In genomic region chr7:117658180-117658579, GRCm38 (mm10) we compare ENCODE assay signal across 22 mouse cellular contexts.
DNase-seq lines count a peak whose midpoint lies in the region; ATAC-seq and TF ChIP-seq lines count a peak whose summit lies in the region.
"Had no signal": no experiment of that assay in that cellular context is flagged by ENCODE, and none has a peak within 500 bp of the region (broad histone marks: within the 10 kb centered on the region; RNA-seq: fewer than 3 reads in every experiment).

No protein-coding gene starts in this region.

- no peak for ATAC-seq in forebrain, embryonic 11.5 days (replicated peaks; ENCODE audit: low FRiP score)
- ATAC-seq in hindbrain, postnatal 0 days, result peak; percentile 64; the same call in 1 of the 2 replicates
- no peak for ATAC-seq in hindbrain, embryonic 12.5 days (ENCODE audit: low FRiP score)
- ATAC-seq in midbrain, postnatal 0 days (ENCODE audit: low FRiP score), result no peak
- no peak for ATAC-seq in midbrain, embryonic 16.5 days
- ATAC-seq in liver, postnatal 0 days, result no peak
- ATAC-seq: CD4-positive, CD25-positive, alpha-beta regulatory T cell, adult 4 months; hindbrain, embryonic 16.5 days had no signal

- 87% methylated on average over 4 of the region's 4 CpGs for WGBS in forebrain, embryonic 11.5 days
- 93% methylated on average over 4 of the region's 4 CpGs for WGBS in forebrain, embryonic 10.5 days
- WGBS in hindbrain, postnatal 0 days, result 76% methylated on average over 4 of the region's 4 CpGs
- 95% methylated on average over 4 of the region's 4 CpGs for WGBS in hindbrain, embryonic 12.5 days
- 85% methylated on average over 4 of the region's 4 CpGs for WGBS in midbrain, postnatal 0 days
- WGBS in midbrain, embryonic 16.5 days, result 93% methylated on average over 4 of the region's 4 CpGs
- WGBS in liver, postnatal 0 days (ENCODE audit: insufficient replicate concordance), result 84% methylated on average over 4 of the region's 4 CpGs

- no peak for TF ChIP-seq CTCF in hindbrain, postnatal 0 days (IDR thresholded peaks at IDR 0.05; ENCODE audit: low read depth)
- no peak for TF ChIP-seq CTCF in midbrain, postnatal 0 days (IDR thresholded peaks at IDR 0.05)
- no peak for TF ChIP-seq CTCF in liver, postnatal 0 days (IDR thresholded peaks at IDR 0.05; ENCODE audit: low read depth)

- DNase-seq in forebrain, embryonic 11.5 days (ENCODE audit: low spot score), result peak; percentile 37
- no peak for DNase-seq in forebrain, embryonic 10.5 days (ENCODE audit: extremely low spot score, low spot score)
- DNase-seq in hindbrain, postnatal 0 days (ENCODE audit: low spot score), result peak; percentile 27
- peak; percentile 31 for DNase-seq in midbrain, postnatal 0 days (ENCODE audit: low spot score)
- no peak for DNase-seq in liver, postnatal 0 days
- DNase-seq: adrenal gland, adult 8-10 months; adrenal gland, postnatal 36 days; B cell, adult 2 months; cerebellum, adult 11 months; cerebellum, adult 8-10 months; embryo, embryonic 11 days; gastrocnemius, postnatal 14 days; heart, postnatal 36 days had no signal

- no peak overlapping the region for H3K4me3 ChIP-seq in forebrain, embryonic 11.5 days (ENCODE audit: low read depth, low read length)
- H3K4me3 ChIP-seq in forebrain, embryonic 10.5 days, result no peak overlapping the region
- no peak overlapping the region for H3K4me3 ChIP-seq in hindbrain, postnatal 0 days (ENCODE audit: low read length)
- H3K4me3 ChIP-seq in hindbrain, embryonic 12.5 days, result no peak overlapping the region
- H3K4me3 ChIP-seq in midbrain, postnatal 0 days (ENCODE audit: low read depth, low read length), result no peak overlapping the region
- H3K4me3 ChIP-seq in midbrain, embryonic 16.5 days (ENCODE audit: low read depth, low read length), result no peak overlapping the region
- no peak overlapping the region for H3K4me3 ChIP-seq in liver, postnatal 0 days (ENCODE audit: low read depth, low read length)
- H3K4me3 ChIP-seq: embryonic facial prominence, embryonic 15.5 days; erythroblast, embryonic 14.5 days; forebrain, embryonic 12.5 days; heart, embryonic 13.5 days had no signal

- no peaks in the 10 kb centered on the region for H3K36me3 ChIP-seq in forebrain, embryonic 11.5 days (ENCODE audit: control insufficient read depth, insufficient read depth, low read length)
- H3K36me3 ChIP-seq in forebrain, embryonic 10.5 days (replicated peaks), result peaks cover 44% of the 10 kb centered on the region
- H3K36me3 ChIP-seq in hindbrain, postnatal 0 days (ENCODE audit: insufficient read depth, low read length), result no peaks in the 10 kb centered on the region
- H3K36me3 ChIP-seq in hindbrain, embryonic 12.5 days, result no peaks in the 10 kb centered on the region; the same call in 1 of the 2 replicates
- no peaks in the 10 kb centered on the region for H3K36me3 ChIP-seq in midbrain, postnatal 0 days (ENCODE audit: insufficient read depth, low read length)
- H3K36me3 ChIP-seq in midbrain, embryonic 16.5 days (ENCODE audit: control insufficient read depth, insufficient read depth, low read length), result no peaks in the 10 kb centered on the region
- H3K36me3 ChIP-seq in liver, postnatal 0 days (replicated peaks; ENCODE audit: insufficient read depth, low read length), result no peaks in the 10 kb centered on the region
- H3K36me3 ChIP-seq: G1E had no signal

- H3K27ac ChIP-seq in forebrain, embryonic 11.5 days (ENCODE audit: low read depth, low read length), result no peak overlapping the region
- no peak overlapping the region for H3K27ac ChIP-seq in forebrain, embryonic 10.5 days
- H3K27ac ChIP-seq in hindbrain, postnatal 0 days, result no peak overlapping the region; the same call in 1 of the 2 replicates
- H3K27ac ChIP-seq in hindbrain, embryonic 12.5 days, result no peak overlapping the region
- no peak overlapping the region for H3K27ac ChIP-seq in midbrain, postnatal 0 days (ENCODE audit: low read depth, low read length)
- H3K27ac ChIP-seq in midbrain, embryonic 16.5 days (ENCODE audit: low read length), result no peak overlapping the region
- no peak overlapping the region for H3K27ac ChIP-seq in liver, postnatal 0 days (ENCODE audit: low read depth)
- H3K27ac ChIP-seq: embryonic facial prominence, embryonic 15.5 days; forebrain, embryonic 12.5 days; heart, embryonic 13.5 days had no signal

- no peak for TF ChIP-seq EP300 in liver, postnatal 0 days (IDR thresholded peaks at IDR 0.05; ENCODE audit: low read depth)

- H3K4me2 ChIP-seq in forebrain, embryonic 11.5 days (ENCODE audit: low read depth, low read length, severe bottlenecking), result no peak overlapping the region
- H3K4me2 ChIP-seq in hindbrain, postnatal 0 days (ENCODE audit: low read depth, low read length), result no peak overlapping the region
- no peak overlapping the region for H3K4me2 ChIP-seq in hindbrain, embryonic 12.5 days (replicated peaks)
- no peak overlapping the region for H3K4me2 ChIP-seq in midbrain, postnatal 0 days (ENCODE audit: low read depth, low read length, poor library complexity, severe bottlenecking)
- no peak overlapping the region for H3K4me2 ChIP-seq in midbrain, embryonic 16.5 days (ENCODE audit: low read length)
- H3K4me2 ChIP-seq in liver, postnatal 0 days (ENCODE audit: low read depth, low read length), result no peak overlapping the region
- H3K4me2 ChIP-seq: embryonic facial prominence, embryonic 15.5 days; forebrain, embryonic 12.5 days; heart, embryonic 13.5 days had no signal

- no peaks in the 10 kb centered on the region for H3K9me3 ChIP-seq in forebrain, embryonic 11.5 days (ENCODE audit: control insufficient read depth, low read length)
- no peaks in the 10 kb centered on the region for H3K9me3 ChIP-seq in forebrain, embryonic 10.5 days
- H3K9me3 ChIP-seq in hindbrain, postnatal 0 days (ENCODE audit: low read length), result no peaks in the 10 kb centered on the region
- H3K9me3 ChIP-seq in hindbrain, embryonic 12.5 days (replicated peaks), result no peaks in the 10 kb centered on the region
- H3K9me3 ChIP-seq in midbrain, postnatal 0 days (ENCODE audit: low read length), result no peaks in the 10 kb centered on the region
- H3K9me3 ChIP-seq in midbrain, embryonic 16.5 days (replicated peaks; ENCODE audit: control insufficient read depth, low read length, poor library complexity, severe bottlenecking), result no peaks in the 10 kb centered on the region
- no peaks in the 10 kb centered on the region for H3K9me3 ChIP-seq in liver, postnatal 0 days (ENCODE audit: low read length)
- H3K9me3 ChIP-seq: embryonic facial prominence, embryonic 15.5 days; forebrain, embryonic 12.5 days; heart, embryonic 13.5 days had no signal

- H3K4me1 ChIP-seq in forebrain, embryonic 11.5 days (replicated peaks; ENCODE audit: control insufficient read depth, insufficient read depth, low read length), result no peaks in the 10 kb centered on the region
- H3K4me1 ChIP-seq in forebrain, embryonic 10.5 days, result no peaks in the 10 kb centered on the region
- no peaks in the 10 kb centered on the region for H3K4me1 ChIP-seq in hindbrain, postnatal 0 days (ENCODE audit: insufficient read depth, low read length)
- no peaks in the 10 kb centered on the region for H3K4me1 ChIP-seq in hindbrain, embryonic 12.5 days
- H3K4me1 ChIP-seq in midbrain, postnatal 0 days (ENCODE audit: insufficient read depth, low read length), result no peaks in the 10 kb centered on the region
- no peaks in the 10 kb centered on the region for H3K4me1 ChIP-seq in midbrain, embryonic 16.5 days (ENCODE audit: control insufficient read depth, insufficient read depth, low read length)
- no peaks in the 10 kb centered on the region for H3K4me1 ChIP-seq in liver, postnatal 0 days (ENCODE audit: insufficient read depth)
- H3K4me1 ChIP-seq: embryonic facial prominence, embryonic 15.5 days; forebrain, embryonic 12.5 days; heart, embryonic 13.5 days had no signal

- no peaks in the 10 kb centered on the region for H3K27me3 ChIP-seq in forebrain, embryonic 11.5 days (ENCODE audit: control insufficient read depth, insufficient read depth, low read length)
- no peaks in the 10 kb centered on the region for H3K27me3 ChIP-seq in forebrain, embryonic 10.5 days (ENCODE audit: poor library complexity, severe bottlenecking)
- H3K27me3 ChIP-seq in hindbrain, postnatal 0 days (ENCODE audit: insufficient read depth, low read length), result no peaks in the 10 kb centered on the region
- no peaks in the 10 kb centered on the region for H3K27me3 ChIP-seq in hindbrain, embryonic 12.5 days
- no peaks in the 10 kb centered on the region for H3K27me3 ChIP-seq in midbrain, postnatal 0 days (ENCODE audit: insufficient read depth, low read length)
- no peaks in the 10 kb centered on the region for H3K27me3 ChIP-seq in midbrain, embryonic 16.5 days (ENCODE audit: control insufficient read depth, insufficient read depth, low read depth, low read length)
- H3K27me3 ChIP-seq in liver, postnatal 0 days (ENCODE audit: insufficient read depth, low read length), result no peaks in the 10 kb centered on the region
- H3K27me3 ChIP-seq: embryonic facial prominence, embryonic 15.5 days; forebrain, embryonic 12.5 days; heart, embryonic 13.5 days had no signal

- no peak overlapping the region for H3K9ac ChIP-seq in forebrain, embryonic 11.5 days (ENCODE audit: low read length)
- no peak overlapping the region for H3K9ac ChIP-seq in hindbrain, postnatal 0 days (replicated peaks; ENCODE audit: low read length)
- H3K9ac ChIP-seq in hindbrain, embryonic 12.5 days, result no peak overlapping the region
- H3K9ac ChIP-seq in midbrain, postnatal 0 days (replicated peaks; ENCODE audit: low read length, poor library complexity, severe bottlenecking), result no peak overlapping the region
- no peak overlapping the region for H3K9ac ChIP-seq in midbrain, embryonic 16.5 days (ENCODE audit: low read depth, low read length)
- no peak overlapping the region for H3K9ac ChIP-seq in liver, postnatal 0 days (replicated peaks)
- H3K9ac ChIP-seq: embryonic facial prominence, embryonic 15.5 days; forebrain, embryonic 12.5 days; heart, embryonic 13.5 days had no signal

Comparison
In these comparisons a context has a peak if more than half of its experiments do, and no peak if none do; other contexts are left out.
1. DNase-seq: peak in forebrain, embryonic 11.5 days (single experiment), hindbrain, postnatal 0 days (single experiment) and midbrain, postnatal 0 days (single experiment); none in forebrain, embryonic 10.5 days (single experiment) and liver, postnatal 0 days (single experiment).